ENCODE assay signal across 18 mouse cellular contexts in genomic region chr1:152394137-152394536, GRCm38 (mm10). TPM values are rescaled to one million over a fixed set of nuclear protein-coding genes. Genes with fewer than 3 reads are reported as not detected.
A peak's percentile ranks its signal among the peaks of the same experiment; 100 is the strongest.
DNase-seq lines count a peak whose midpoint lies in the region; ATAC-seq lines count a peak whose summit lies in the region.
"Had no signal": no experiment of that assay in that cellular context is flagged by ENCODE, and none has a peak within 500 bp of the region (broad histone marks: within the 10 kb centered on the region; RNA-seq: fewer than 3 reads in every experiment).

No protein-coding gene starts in this region.

- H3K27ac ChIP-seq in midbrain, embryonic 15.5 days = no peak overlapping the region
- H3K27ac ChIP-seq: embryonic facial prominence, embryonic 10.5 days; forebrain, embryonic 13.5 days; heart, adult 2 months; hindbrain, embryonic 10.5 days; hindbrain, embryonic 14.5 days had no signal

- DNase-seq in left cerebral cortex, postnatal 14 days (ENCODE audit: low spot score in 2 of 2) = peak; percentile 41 to 51
- DNase-seq in left cerebral cortex, postnatal 4 days = no peak
- peak; percentile 33 to 45 for DNase-seq in right cerebral cortex, adult 2 months (ENCODE audit: low spot score in 2 of 2)
- DNase-seq in right cerebral cortex, postnatal 10 days (ENCODE audit: low spot score in 2 of 2) = no peak
- DNase-seq in right cerebral cortex, postnatal 36 days (ENCODE audit: low spot score in 2 of 2) = peak; percentile 37 to 61
- DNase-seq: adrenal gland, adult 2 months; adrenal gland, postnatal 25 days; cerebellum, adult 2 months; cerebellum, postnatal 10 days; forebrain, postnatal 0 days; gastrocnemius, postnatal 14 days; heart, adult 2 months had no signal

- no peaks in the 10 kb centered on the region for H3K9me3 ChIP-seq in midbrain, embryonic 15.5 days
- H3K9me3 ChIP-seq: embryonic facial prominence, embryonic 10.5 days; forebrain, embryonic 13.5 days had no signal

- H3K27me3 ChIP-seq in midbrain, embryonic 15.5 days (replicated peaks) = peaks cover 7% of the 10 kb centered on the region; the same call in 1 of the 2 replicates
- H3K27me3 ChIP-seq: heart, embryonic 12.5 days had no signal

- no peaks in the 10 kb centered on the region for H3K36me3 ChIP-seq in midbrain, embryonic 15.5 days (replicated peaks)
- H3K36me3 ChIP-seq: embryonic facial prominence, embryonic 10.5 days; heart, embryonic 12.5 days; hindbrain, embryonic 10.5 days had no signal

- 94% methylated on average over 3 of the region's 3 CpGs for WGBS in midbrain, embryonic 15.5 days

- H3K4me2 ChIP-seq in midbrain, embryonic 15.5 days = no peak overlapping the region
- H3K4me2 ChIP-seq: forebrain, embryonic 13.5 days; heart, embryonic 12.5 days; hindbrain, embryonic 14.5 days had no signal

- no peaks in the 10 kb centered on the region for H3K4me1 ChIP-seq in midbrain, embryonic 15.5 days
- H3K4me1 ChIP-seq: embryonic facial prominence, embryonic 10.5 days; forebrain, embryonic 13.5 days; hindbrain, embryonic 10.5 days had no signal

- intact Hi-C loops in left cerebral cortex, postnatal 14 days (cut with DNase I) = no loop called here
- intact Hi-C loops in left cerebral cortex, postnatal 4 days (cut with DNase I) = no loop called here

- ATAC-seq in midbrain, embryonic 15.5 days (replicated peaks) = no peak
- ATAC-seq: forebrain, embryonic 13.5 days; forebrain, postnatal 0 days had no signal

- no peak overlapping the region for H3K4me3 ChIP-seq in midbrain, embryonic 15.5 days
- H3K4me3 ChIP-seq: embryonic facial prominence, embryonic 10.5 days; forebrain, embryonic 13.5 days; heart, adult 2 months; heart, embryonic 12.5 days; hindbrain, embryonic 10.5 days had no signal

- no peak overlapping the region for H3K9ac ChIP-seq in midbrain, embryonic 15.5 days
- H3K9ac ChIP-seq: forebrain, embryonic 13.5 days; forebrain, postnatal 0 days; heart, embryonic 12.5 days; hindbrain, embryonic 14.5 days had no signal

RNA-seq across cellular contexts. Expression of gene Colgalt2, which starts 5.5 kb away (rescaled TPM):
- 1 to 10 TPM; 5.6 to 5.7 TPM for total RNA-seq in left cerebral cortex, postnatal 14 days (2021)
- 1 to 10 TPM; 6.7 to 8.1 TPM for total RNA-seq in left cerebral cortex, postnatal 4 days (2021)
- polyA plus RNA-seq in midbrain, embryonic 15.5 days (2015; fragmentation: Nextera tagmentation; extraction: Ambion mirVana) = 4.1 and 4.6 TPM in 2 replicates

RNA-seq across cellular contexts. Expression of gene Tsen15, which starts 7.6 kb away (rescaled TPM):
- 10 to 100 TPM; 25.3 to 25.7 TPM for total RNA-seq in left cerebral cortex, postnatal 14 days (2021)
- 10 to 100 TPM; 24.1 to 24.7 TPM for total RNA-seq in left cerebral cortex, postnatal 4 days (2021)
- 35.9 and 37.8 TPM in 2 replicates for polyA plus RNA-seq in midbrain, embryonic 15.5 days (2015; fragmentation: Nextera tagmentation; extraction: Ambion mirVana)

Comparison
In these comparisons a context has a peak if more than half of its experiments do, and no peak if none do; other contexts are left out.
1. DNase-seq: peak in left cerebral cortex, postnatal 14 days (2 of 2), right cerebral cortex, adult 2 months (2 of 2) and right cerebral cortex, postnatal 36 days (2 of 2); none in left cerebral cortex, postnatal 4 days (single experiment) and right cerebral cortex, postnatal 10 days (0 of 2).